Mouse (Mus musculus): Measurements from ENCODE around the gene Gas8. TPM values are rescaled to one million over a fixed set of nuclear protein-coding genes. Genes with fewer than 3 reads are reported as not detected.

Gene Gas8
- polyA plus RNA-seq (2012; rRNA removed): 46.6 and 93.4 TPM in 2 replicates

GRCm38 (mm10) chr8:123518667-123519066 lies at the start of gene Gas8:
Gene Gas8, plus strand, starts transcription at chr8:123518834.

GRCm38 (mm10) chr8:123477737-123478258 lies 40.8 kb upstream of the Gas8 start, which contains the start of gene Afg3l1:
Gene Afg3l1, plus strand, starts transcription at chr8:123477903.

GRCm38 (mm10) chr8:123514781-123515539 lies 3.7 kb upstream of the Gas8 start, which contains the start of gene Dbndd1:
Gene Dbndd1, minus strand, starts transcription at chr8:123515463.

Other genes starting within 250 kb of the Gas8 start
- gene Fanca, start 200.3 kb upstream of the Gas8 start, polyA plus RNA-seq (2012; rRNA removed): 66.6 and 68.8 TPM in 2 replicates
- 12.7 and 30.7 TPM in 2 replicates for gene Spire2, start 186.1 kb upstream of the Gas8 start, polyA plus RNA-seq (2012; rRNA removed)
- gene Tcf25, start 145.1 kb upstream of the Gas8 start, polyA plus RNA-seq (2012; rRNA removed): 143 and 176 TPM in 2 replicates
- 0.04 and 0.05 TPM in 2 replicates for gene Mc1r, start 111.7 kb upstream of the Gas8 start, polyA plus RNA-seq (2012; rRNA removed)
- 858 and 1,002 TPM in 2 replicates for gene Tubb3, start 107.4 kb upstream of the Gas8 start, polyA plus RNA-seq (2012; rRNA removed)
- 29.3 and 33.4 TPM in 2 replicates for gene Def8, start 95.3 kb upstream of the Gas8 start, polyA plus RNA-seq (2012; rRNA removed)
- 33.9 and 35.0 TPM in 2 replicates for gene Afg3l1, start 40.9 kb upstream of the Gas8 start, polyA plus RNA-seq (2012; rRNA removed)
- 16.6 and 18.0 TPM in 2 replicates for gene Dbndd1, start 3.4 kb upstream of the Gas8 start, polyA plus RNA-seq (2012; rRNA removed)
- 15.3 and 20.7 TPM in 2 replicates for gene Rhou, start 135.1 kb downstream of the Gas8 start, polyA plus RNA-seq (2012; rRNA removed)